Mouse (Mus musculus): ENCODE results near the gene Ell.

DNA sequence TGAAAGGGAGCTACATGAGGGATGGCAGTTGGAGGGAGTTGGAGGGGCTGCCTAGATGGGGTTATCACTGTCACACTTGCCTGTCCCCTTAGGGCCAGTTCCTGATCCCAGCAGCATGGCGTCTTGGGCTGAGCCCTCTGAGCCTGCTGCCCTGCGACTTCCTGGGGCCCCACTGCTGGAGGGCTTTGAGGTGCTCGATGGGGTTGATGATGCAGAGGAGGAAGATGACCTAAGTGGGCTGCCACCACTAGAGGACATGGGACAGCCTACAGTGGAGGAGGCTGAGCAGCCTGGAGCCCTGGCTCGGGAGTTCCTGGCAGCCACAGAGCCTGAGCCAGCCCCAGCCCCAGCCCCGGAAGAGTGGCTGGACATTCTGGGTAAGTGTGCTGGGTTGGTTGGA, 10.0 kb upstream of the Ell start:
- TF ChIP-seq CTCF (IDR thresholded peaks at IDR 0.05; ENCODE audit: borderline replicate concordance, insufficient read depth, low read length) = no peak
- 0 out of 2 replicates have a peak, but pooled peaks have one; percentile 8 for TF ChIP-seq POLR2A (IDR thresholded peaks at IDR 0.05; ENCODE audit: low read depth, low read length)

All from embryonic fibroblast, embryonic 13.5 days (primary cell).